In genomic region chr7:98324228-98324627, GRCm38 (mm10) we compare ENCODE assay signal across 23 mouse cellular contexts. TPM values are rescaled to one million over a fixed set of nuclear protein-coding genes. Genes with fewer than 3 reads are reported as not detected.
A peak's percentile ranks its signal among the peaks of the same experiment; 100 is the strongest.
DNase-seq lines count a peak whose midpoint lies in the region; ATAC-seq and TF ChIP-seq lines count a peak whose summit lies in the region.
"Had no signal": no experiment of that assay in that cellular context is flagged by ENCODE, and none has a peak within 500 bp of the region (broad histone marks: within the 10 kb centered on the region; RNA-seq: fewer than 3 reads in every experiment).

No protein-coding gene starts in this region.

- H3K27me3 ChIP-seq in kidney, embryonic 16.5 days (ENCODE audit: insufficient read depth, low read length) = no peaks in the 10 kb centered on the region
- no peaks in the 10 kb centered on the region for H3K27me3 ChIP-seq in midbrain, embryonic 14.5 days (ENCODE audit: control insufficient read depth, insufficient read depth, low read length)
- H3K27me3 ChIP-seq in midbrain, embryonic 16.5 days (ENCODE audit: control insufficient read depth, insufficient read depth, low read depth, low read length) = no peaks in the 10 kb centered on the region
- H3K27me3 ChIP-seq in MEL (ENCODE audit: control insufficient read depth in 1 of 2, insufficient read depth in 2 of 2, low read length in 2 of 2) = no peaks in the 10 kb centered on the region
- H3K27me3 ChIP-seq: embryonic facial prominence, embryonic 12.5 days; hindbrain, embryonic 15.5 days; neural tube, embryonic 15.5 days had no signal

- H3K27ac ChIP-seq in kidney, embryonic 16.5 days (ENCODE audit: low read length) = no peak overlapping the region
- no peak overlapping the region for H3K27ac ChIP-seq in midbrain, embryonic 14.5 days (replicated peaks; ENCODE audit: low read depth, low read length)
- no peak overlapping the region for H3K27ac ChIP-seq in midbrain, embryonic 16.5 days (ENCODE audit: low read length)
- no peak overlapping the region for H3K27ac ChIP-seq in MEL (ENCODE audit: control insufficient read depth, low read depth, low read length)
- H3K27ac ChIP-seq in gastrocnemius, adult 2 months = no peak overlapping the region
- H3K27ac ChIP-seq: embryonic facial prominence, embryonic 12.5 days; hindbrain, embryonic 15.5 days; limb, embryonic 10.5 days; neural tube, embryonic 15.5 days had no signal

- WGBS in kidney, embryonic 16.5 days = 69% methylated on average over 1 of the region's 1 CpGs
- 83% methylated on average over 1 of the region's 1 CpGs for WGBS in midbrain, embryonic 14.5 days
- 83% methylated on average over 1 of the region's 1 CpGs for WGBS in midbrain, embryonic 16.5 days

- H3K79me2 ChIP-seq in MEL (ENCODE audit: control insufficient read depth, insufficient read depth, low read length, poor library complexity) = no peaks in the 10 kb centered on the region

- TF ChIP-seq RAD21 in MEL (IDR thresholded peaks at IDR 0.05; ENCODE audit: low read depth, low read length) = no peak

- H3K9ac ChIP-seq in kidney, embryonic 16.5 days (replicated peaks; ENCODE audit: low read length) = no peak overlapping the region
- H3K9ac ChIP-seq in midbrain, embryonic 14.5 days (replicated peaks; ENCODE audit: low read length) = no peak overlapping the region
- no peak overlapping the region for H3K9ac ChIP-seq in midbrain, embryonic 16.5 days (ENCODE audit: low read depth, low read length)
- H3K9ac ChIP-seq in MEL (ENCODE audit: control insufficient read depth, low read depth, low read length, poor library complexity, severe bottlenecking) = no peak overlapping the region
- H3K9ac ChIP-seq: embryonic facial prominence, embryonic 12.5 days; hindbrain, embryonic 15.5 days; neural tube, embryonic 15.5 days had no signal

- peak; percentile 38 for DNase-seq in kidney, postnatal 10 days
- peak; percentile 14 for DNase-seq in midbrain, embryonic 14.5 days
- DNase-seq in MEL (ENCODE audit: low read depth, low spot score) = no peak
- DNase-seq in fat pad, adult 2 months (ENCODE audit: extremely low read depth, low read depth, low spot score) = peak; percentile 83
- no peak for DNase-seq in gastrocnemius, adult 2 months
- DNase-seq: adrenal gland, postnatal 10 days; cerebellum, adult 11-12 months; gastrocnemius, postnatal 14 days; layer of hippocampus, postnatal 36 days; lung, adult 2 months; spleen, adult 18-20 months; thymus, adult 2 months had no signal

- no peaks in the 10 kb centered on the region for H3K36me3 ChIP-seq in kidney, embryonic 16.5 days (ENCODE audit: insufficient read depth, low read length)
- H3K36me3 ChIP-seq in midbrain, embryonic 14.5 days (ENCODE audit: control insufficient read depth, insufficient read depth, low read length) = no peaks in the 10 kb centered on the region
- no peaks in the 10 kb centered on the region for H3K36me3 ChIP-seq in midbrain, embryonic 16.5 days (ENCODE audit: control insufficient read depth, insufficient read depth, low read length)
- peaks cover 0 to 12% of the 10 kb centered on the region in 2 experiments; a peak in 2 of 4 replicates for H3K36me3 ChIP-seq in MEL (ENCODE audit: control insufficient read depth in 1 of 2, insufficient read depth in 2 of 2, low read length in 2 of 2)
- H3K36me3 ChIP-seq: embryonic facial prominence, embryonic 12.5 days; G1E; hindbrain, embryonic 15.5 days; limb, embryonic 10.5 days; neural tube, embryonic 15.5 days had no signal

- no peaks in the 10 kb centered on the region for H3K9me3 ChIP-seq in kidney, embryonic 16.5 days (ENCODE audit: low read length)
- no peaks in the 10 kb centered on the region for H3K9me3 ChIP-seq in midbrain, embryonic 14.5 days (ENCODE audit: control insufficient read depth, low read length)
- no peaks in the 10 kb centered on the region for H3K9me3 ChIP-seq in midbrain, embryonic 16.5 days (replicated peaks; ENCODE audit: control insufficient read depth, low read length, poor library complexity, severe bottlenecking)
- H3K9me3 ChIP-seq in MEL (replicated peaks; ENCODE audit: insufficient read depth, low read length) = no peaks in the 10 kb centered on the region
- H3K9me3 ChIP-seq: embryonic facial prominence, embryonic 12.5 days; G1E; hindbrain, embryonic 15.5 days; limb, embryonic 10.5 days; neural tube, embryonic 15.5 days had no signal

- no peak for TF ChIP-seq POLR2A in MEL (IDR thresholded peaks at IDR 0.05; ENCODE audit: control insufficient read depth in 1 of 2, insufficient read depth in 1 of 2, low read depth in 1 of 2, low read length in 2 of 2, poor library complexity in 1 of 2)

- peaks cover 6% of the 10 kb centered on the region; the same call in 1 of the 2 replicates for H3K4me1 ChIP-seq in kidney, embryonic 16.5 days (ENCODE audit: insufficient read depth, low read length)
- peaks cover 7% of the 10 kb centered on the region; the same call in 1 of the 2 replicates for H3K4me1 ChIP-seq in midbrain, embryonic 14.5 days (ENCODE audit: control insufficient read depth, insufficient read depth, low read length)
- no peaks in the 10 kb centered on the region for H3K4me1 ChIP-seq in midbrain, embryonic 16.5 days (ENCODE audit: control insufficient read depth, insufficient read depth, low read length)
- H3K4me1 ChIP-seq in MEL (ENCODE audit: control insufficient read depth in 1 of 2, insufficient read depth in 2 of 2, low read length in 2 of 2) = peaks cover 8 to 18% of the 10 kb centered on the region in 2 experiments
- H3K4me1 ChIP-seq: limb, embryonic 10.5 days had no signal

- no peak overlapping the region for H3K4me2 ChIP-seq in kidney, embryonic 16.5 days (replicated peaks; ENCODE audit: low read depth, low read length)
- H3K4me2 ChIP-seq in midbrain, embryonic 14.5 days (ENCODE audit: low read length) = no peak overlapping the region
- H3K4me2 ChIP-seq in midbrain, embryonic 16.5 days (ENCODE audit: low read length) = no peak overlapping the region
- H3K4me2 ChIP-seq: embryonic facial prominence, embryonic 12.5 days; hindbrain, embryonic 15.5 days; liver, embryonic 11.5 days; neural tube, embryonic 15.5 days had no signal

- no peak overlapping the region for H3K4me3 ChIP-seq in kidney, embryonic 16.5 days (ENCODE audit: low read length)
- no peak overlapping the region for H3K4me3 ChIP-seq in midbrain, embryonic 14.5 days (replicated peaks; ENCODE audit: low read depth, low read length)
- no peak overlapping the region for H3K4me3 ChIP-seq in midbrain, embryonic 16.5 days (ENCODE audit: low read depth, low read length)
- no peak overlapping the region for H3K4me3 ChIP-seq in MEL (ENCODE audit: control insufficient read depth in 1 of 2, insufficient read depth in 1 of 2, low read depth in 2 of 2, low read length in 2 of 2)
- H3K4me3 ChIP-seq in gastrocnemius, adult 2 months = no peak overlapping the region
- H3K4me3 ChIP-seq: embryonic facial prominence, embryonic 12.5 days; hindbrain, embryonic 15.5 days; limb, embryonic 10.5 days; neural tube, embryonic 15.5 days had no signal

- no peak for TF ChIP-seq CTCF in MEL (IDR thresholded peaks at IDR 0.05 in 2 of 3, conservative IDR thresholded peaks at IDR 0.05 in 1 of 3; ENCODE audit: control insufficient read depth in 1 of 3, insufficient read depth in 1 of 3, low read depth in 2 of 3, low read length in 3 of 3, poor library complexity in 1 of 3, severe bottlenecking in 1 of 3)
- TF ChIP-seq CTCF in gastrocnemius, adult 2 months (IDR thresholded peaks at IDR 0.05) = no peak

- no peak for ATAC-seq in kidney, embryonic 16.5 days (ENCODE audit: low FRiP score, low TSS enrichment)
- ATAC-seq in midbrain, embryonic 14.5 days (ENCODE audit: low FRiP score, low TSS enrichment) = no peak
- no peak for ATAC-seq in midbrain, embryonic 16.5 days
- ATAC-seq: CD4-positive, CD25-positive, alpha-beta regulatory T cell, adult 4 months; intestine, postnatal 0 days had no signal

- TF ChIP-seq EP300 in MEL (IDR thresholded peaks at IDR 0.05; ENCODE audit: low read depth in 1 of 2, low read length in 2 of 2) = peak; percentile 41 to 42; a peak in 3 of 4 replicates

- intact Hi-C loops in gastrocnemius, adult 2 months (cut with DNase I) = no loop called here

TF ChIP-seq in MEL, 35 proteins besides CTCF, POLR2A, EP300 and RAD21:
- TF ChIP-seq GATA1 (IDR thresholded peaks at IDR 0.05; ENCODE audit: low read depth, low read length) (0 out of 2 replicates have a peak, but pooled peaks have one; percentile 26), JUND (IDR thresholded peaks at IDR 0.05; ENCODE audit: low read depth, low read length) (no peak), RCOR1 (IDR thresholded peaks at IDR 0.05; ENCODE audit: low read depth, low read length) (peak; percentile 54; the same call in 1 of the 2 replicates), ETS1 (IDR thresholded peaks at IDR 0.05; ENCODE audit: low read depth, low read length) (peak; percentile 52)

RNA-seq across cellular contexts. Expression of gene Acer3, which starts 3.2 kb away (rescaled TPM):
- polyA plus RNA-seq in kidney, embryonic 16.5 days (2015; fragmentation: Nextera tagmentation; extraction: Ambion mirVana) = 27.4 and 32.3 TPM in 2 replicates
- polyA plus RNA-seq in midbrain, embryonic 14.5 days (2014; fragmentation: Nextera tagmentation; extraction: Ambion mirVana) = 17.9 and 18.9 TPM in 2 replicates
- polyA plus RNA-seq in midbrain, embryonic 16.5 days (2015; fragmentation: Nextera tagmentation; extraction: Ambion mirVana) = 20.6 and 22.5 TPM in 2 replicates
- total RNA-seq in MEL (2012; rRNA removed) = 41.7 and 44.3 TPM in 2 replicates
- 10 to 100 TPM in 1 of 2 experiments, not detected in 1; 17.2 TPM for polyA plus RNA-seq in MEL (2012; ENCODE audit: insufficient read depth in 1 of 2, insufficient read length in 2 of 2, low read depth in 1 of 2, low replicate concordance in 2 of 2, missing spikeins in 1 of 2)
- total RNA-seq in gastrocnemius, adult 2 months (2021) = 1 to 10 TPM; 4.0 to 5.3 TPM

RNA-seq across cellular contexts. Expression of gene Tsku, which starts 36.9 kb away (rescaled TPM):
- polyA plus RNA-seq in kidney, embryonic 16.5 days (2015; fragmentation: Nextera tagmentation; extraction: Ambion mirVana) = 7.3 and 9.9 TPM in 2 replicates
- polyA plus RNA-seq in midbrain, embryonic 14.5 days (2014; fragmentation: Nextera tagmentation; extraction: Ambion mirVana) = 8.2 and 10.3 TPM in 2 replicates
- polyA plus RNA-seq in midbrain, embryonic 16.5 days (2015; fragmentation: Nextera tagmentation; extraction: Ambion mirVana) = 7.0 and 8.0 TPM in 2 replicates
- 0.12 and 0.16 TPM in 2 replicates for total RNA-seq in MEL (2012; rRNA removed)
- under 1 TPM in 1 of 2 experiments, not detected in 1; 0.99 TPM for polyA plus RNA-seq in MEL (2012; ENCODE audit: insufficient read depth in 1 of 2, insufficient read length in 2 of 2, low read depth in 1 of 2, low replicate concordance in 2 of 2, missing spikeins in 1 of 2)
- 1 to 10 TPM; 1.1 to 2.2 TPM for total RNA-seq in gastrocnemius, adult 2 months (2021)
- total RNA-seq: G1E; megakaryocyte progenitor cell, adult 5-6 weeks had no signal
- polyA plus RNA-seq: CD4-positive, CD25-positive, alpha-beta regulatory T cell, adult 4 months; G1E had no signal

Comparison
In these comparisons a context has a peak if more than half of its experiments do, and no peak if none do; other contexts are left out.
1. DNase-seq: peak in kidney, postnatal 10 days (single experiment), midbrain, embryonic 14.5 days (single experiment) and fat pad, adult 2 months (single experiment); none in MEL (single experiment) and gastrocnemius, adult 2 months (single experiment).